Mouse (Mus musculus): ENCODE results near the gene Gm8906.
"Not testable (repeated sequence)": the region's sequence is repeated elsewhere in the genome, so short reads cannot be mapped to it uniquely, and the experiment has no call there.

The Gm8906 gene

GRCm38 (mm10) chr5:11502385-11502784 is at the start of gene Gm8906:
TSS of gene Gm8906 (plus strand) at chr5:11502685.
- DNase-seq (ENCODE audit: low read depth): not testable (repeated sequence)

Data from induced T-regulatory cell, adult 2 months (primary cell).